ENCODE assay signal across 8 mouse cellular contexts in genomic region chr19:46522433-46523044, GRCm38 (mm10). TPM values are rescaled to one million over a fixed set of nuclear protein-coding genes. Genes with fewer than 3 reads are reported as not detected.
DNase-seq lines count a peak whose midpoint lies in the region; ATAC-seq lines count a peak whose summit lies in the region.

No protein-coding gene starts in this region.

- no peak overlapping the region for H3K4me3 ChIP-seq in midbrain, embryonic 10.5 days
- no peak overlapping the region for H3K4me3 ChIP-seq in midbrain, embryonic 11.5 days (ENCODE audit: low read depth, low read length)
- H3K4me3 ChIP-seq in stomach, embryonic 15.5 days (replicated peaks): no peak overlapping the region

- H3K36me3 ChIP-seq in midbrain, embryonic 10.5 days: no peaks in the 10 kb centered on the region
- no peaks in the 10 kb centered on the region for H3K36me3 ChIP-seq in midbrain, embryonic 11.5 days (ENCODE audit: control insufficient read depth, insufficient read depth, low read length)
- no peaks in the 10 kb centered on the region for H3K36me3 ChIP-seq in stomach, embryonic 15.5 days

- H3K9ac ChIP-seq in midbrain, embryonic 11.5 days (ENCODE audit: low read length): no peak overlapping the region
- H3K9ac ChIP-seq in stomach, embryonic 15.5 days: no peak overlapping the region

- DNase-seq in adrenal gland, adult 18-20 months (ENCODE audit: low spot score in 2 of 2): peak; percentile 6 to 25
- no peak for DNase-seq in adrenal gland, postnatal 25 days
- no peak for DNase-seq in midbrain, embryonic 10.5 days (ENCODE audit: low spot score)
- no peak for DNase-seq in midbrain, embryonic 11.5 days (ENCODE audit: low spot score, missing footprints)
- DNase-seq in kidney, postnatal 14 days: peak; percentile 37
- DNase-seq in layer of hippocampus, postnatal 25 days (ENCODE audit: extremely low spot score in 1 of 2, low spot score in 1 of 2): no peak
- no peak for DNase-seq in spleen, postnatal 14 days (ENCODE audit: low spot score in 2 of 2)

- no peaks in the 10 kb centered on the region for H3K27me3 ChIP-seq in midbrain, embryonic 10.5 days (ENCODE audit: low read depth, poor library complexity, severe bottlenecking)
- no peaks in the 10 kb centered on the region for H3K27me3 ChIP-seq in midbrain, embryonic 11.5 days (ENCODE audit: control insufficient read depth, insufficient read depth, low read length)
- H3K27me3 ChIP-seq in stomach, embryonic 15.5 days (replicated peaks): no peaks in the 10 kb centered on the region

- H3K27ac ChIP-seq in midbrain, embryonic 10.5 days (replicated peaks): peak overlapping the region; percentile 95
- H3K27ac ChIP-seq in midbrain, embryonic 11.5 days (ENCODE audit: low read depth, low read length): no peak overlapping the region
- H3K27ac ChIP-seq in stomach, embryonic 15.5 days: peak overlapping the region; percentile 79; the same call in 1 of the 2 replicates

- no peaks in the 10 kb centered on the region for H3K9me3 ChIP-seq in midbrain, embryonic 10.5 days (replicated peaks)
- H3K9me3 ChIP-seq in midbrain, embryonic 11.5 days (ENCODE audit: control insufficient read depth, low read length): no peaks in the 10 kb centered on the region
- H3K9me3 ChIP-seq in stomach, embryonic 15.5 days: no peaks in the 10 kb centered on the region

- 51% methylated on average over 15 of the region's 15 CpGs for WGBS in midbrain, embryonic 10.5 days
- 43% methylated on average over 15 of the region's 15 CpGs for WGBS in midbrain, embryonic 11.5 days
- WGBS in stomach, embryonic 15.5 days: 18% methylated on average over 15 of the region's 15 CpGs

- peaks cover 89% of the 10 kb centered on the region for H3K4me1 ChIP-seq in midbrain, embryonic 10.5 days
- peaks cover 60% of the 10 kb centered on the region for H3K4me1 ChIP-seq in midbrain, embryonic 11.5 days (ENCODE audit: control insufficient read depth, insufficient read depth, low read length)
- H3K4me1 ChIP-seq in stomach, embryonic 15.5 days: peaks cover 46% of the 10 kb centered on the region

- no peak overlapping the region for H3K4me2 ChIP-seq in midbrain, embryonic 11.5 days
- H3K4me2 ChIP-seq in stomach, embryonic 15.5 days: no peak overlapping the region; the same call in 1 of the 2 replicates

- no peak for ATAC-seq in midbrain, embryonic 11.5 days (ENCODE audit: low FRiP score)
- ATAC-seq in stomach, embryonic 15.5 days (ENCODE audit: insufficient read depth, low FRiP score, low read depth): no peak

RNA-seq across cellular contexts. Expression of gene Trim8, which starts 21.0 kb away (rescaled TPM):
- 10 to 100 TPM; 46.5 to 56.8 TPM for total RNA-seq in adrenal gland, adult 18-20 months (2021)
- total RNA-seq in adrenal gland, postnatal 25 days (2021): 50.9 and 52.6 TPM in 2 replicates
- 24.6 and 27.8 TPM in 2 replicates for polyA plus RNA-seq in midbrain, embryonic 10.5 days (2016; fragmentation: Nextera tagmentation; extraction: Ambion mirVana)
- polyA plus RNA-seq in midbrain, embryonic 11.5 days (2014; fragmentation: Nextera tagmentation; extraction: Ambion mirVana): 28.6 and 31.7 TPM in 2 replicates
- polyA plus RNA-seq in stomach, embryonic 15.5 days (2015; fragmentation: Nextera tagmentation; extraction: Ambion mirVana): 20.4 and 20.9 TPM in 2 replicates
- 100 to 1,000 TPM; 105 to 109 TPM for total RNA-seq in layer of hippocampus, postnatal 25 days (2021)

RNA-seq across cellular contexts. Expression of gene Arl3, which starts 50.5 kb away (rescaled TPM):
- 10 to 100 TPM; 56.9 to 64.9 TPM for total RNA-seq in adrenal gland, adult 18-20 months (2021)
- total RNA-seq in adrenal gland, postnatal 25 days (2021): 50.3 and 61.0 TPM in 2 replicates
- 207 and 216 TPM in 2 replicates for polyA plus RNA-seq in midbrain, embryonic 10.5 days (2016; fragmentation: Nextera tagmentation; extraction: Ambion mirVana)
- polyA plus RNA-seq in midbrain, embryonic 11.5 days (2014; fragmentation: Nextera tagmentation; extraction: Ambion mirVana): 155 and 160 TPM in 2 replicates
- polyA plus RNA-seq in stomach, embryonic 15.5 days (2015; fragmentation: Nextera tagmentation; extraction: Ambion mirVana): 98.2 and 103 TPM in 2 replicates
- total RNA-seq in layer of hippocampus, postnatal 25 days (2021): 100 to 1,000 TPM; 123 to 127 TPM

RNA-seq across cellular contexts. Expression of gene Sfxn2, which starts 50.6 kb away (rescaled TPM):
- 1 to 10 TPM; 8.1 to 8.3 TPM for total RNA-seq in adrenal gland, adult 18-20 months (2021)
- 8.0 and 12.7 TPM in 2 replicates for total RNA-seq in adrenal gland, postnatal 25 days (2021)
- polyA plus RNA-seq in midbrain, embryonic 10.5 days (2016; fragmentation: Nextera tagmentation; extraction: Ambion mirVana): 17.0 and 18.1 TPM in 2 replicates
- 12.1 and 12.7 TPM in 2 replicates for polyA plus RNA-seq in midbrain, embryonic 11.5 days (2014; fragmentation: Nextera tagmentation; extraction: Ambion mirVana)
- polyA plus RNA-seq in stomach, embryonic 15.5 days (2015; fragmentation: Nextera tagmentation; extraction: Ambion mirVana): 21.9 and 23.8 TPM in 2 replicates
- total RNA-seq in layer of hippocampus, postnatal 25 days (2021): 1 to 10 TPM; 4.4 to 6.3 TPM

Comparison
In these comparisons a context has a peak if more than half of its experiments do, and no peak if none do; other contexts are left out.
1. DNase-seq: peak in adrenal gland, adult 18-20 months (2 of 2) and kidney, postnatal 14 days (single experiment); none in adrenal gland, postnatal 25 days (single experiment), midbrain, embryonic 10.5 days (single experiment), midbrain, embryonic 11.5 days (single experiment), layer of hippocampus, postnatal 25 days (0 of 2) and spleen, postnatal 14 days (0 of 2).